Mouse (Mus musculus): Measurements from ENCODE around the gene Slc2a1. TPM values are rescaled to one million over a fixed set of nuclear protein-coding genes. Genes with fewer than 3 reads are reported as not detected.

Slc2a1 gene
- total RNA-seq, 2 experiments from 2014 or later, result 89.7 to 110 TPM

DNA sequence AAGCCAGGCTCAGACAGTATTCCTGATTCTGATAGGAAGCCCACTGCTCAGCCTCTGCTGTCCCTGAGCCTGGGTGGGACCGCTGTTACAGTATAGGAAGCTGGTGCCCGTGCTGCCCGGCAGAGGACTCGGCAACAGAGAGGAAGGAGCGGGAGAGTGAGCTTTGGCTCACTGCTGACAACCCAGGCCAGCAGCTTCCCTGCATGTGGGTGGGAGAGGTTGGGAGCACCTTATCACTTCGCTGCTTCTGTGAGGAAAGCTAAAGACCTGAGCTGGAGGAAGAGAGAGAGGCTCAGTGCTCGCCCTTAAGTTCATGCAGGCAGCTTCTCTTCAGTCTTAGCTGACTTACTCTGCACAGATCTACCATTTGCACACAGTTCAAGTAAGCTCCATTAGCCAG lies 20.0 kb downstream of the Slc2a1 start:
- DNase-seq (ENCODE audit: low spot score in 2 of 2), result no peak

GRCm38 (mm10) chr4:119129096-119129495 lies 20.6 kb downstream of the Slc2a1 start:
- no peak for DNase-seq (ENCODE audit: low spot score in 2 of 2)

GRCm38 (mm10) chr4:119131189-119131910 lies 22.8 kb downstream of the Slc2a1 start:
- no peak for DNase-seq (ENCODE audit: low spot score in 2 of 2)

DNA sequence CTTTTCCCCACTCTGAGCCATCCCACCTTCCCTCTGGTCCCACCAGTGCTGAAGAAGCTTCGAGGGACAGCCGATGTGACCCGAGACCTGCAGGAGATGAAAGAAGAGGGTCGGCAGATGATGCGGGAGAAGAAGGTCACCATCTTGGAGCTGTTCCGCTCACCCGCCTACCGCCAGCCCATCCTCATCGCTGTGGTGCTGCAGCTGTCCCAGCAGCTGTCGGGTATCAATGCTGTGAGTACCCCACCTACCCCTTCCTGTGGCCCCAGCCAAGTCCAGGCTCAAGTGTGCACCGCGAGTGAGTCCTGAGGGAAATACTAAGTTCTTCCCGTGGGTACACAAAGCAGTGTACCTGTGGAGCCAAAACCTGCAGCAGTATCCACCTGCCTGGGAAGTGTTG lies 24.8 kb downstream of the Slc2a1 start:
- DNase-seq (ENCODE audit: low spot score in 2 of 2), result no peak

DNA sequence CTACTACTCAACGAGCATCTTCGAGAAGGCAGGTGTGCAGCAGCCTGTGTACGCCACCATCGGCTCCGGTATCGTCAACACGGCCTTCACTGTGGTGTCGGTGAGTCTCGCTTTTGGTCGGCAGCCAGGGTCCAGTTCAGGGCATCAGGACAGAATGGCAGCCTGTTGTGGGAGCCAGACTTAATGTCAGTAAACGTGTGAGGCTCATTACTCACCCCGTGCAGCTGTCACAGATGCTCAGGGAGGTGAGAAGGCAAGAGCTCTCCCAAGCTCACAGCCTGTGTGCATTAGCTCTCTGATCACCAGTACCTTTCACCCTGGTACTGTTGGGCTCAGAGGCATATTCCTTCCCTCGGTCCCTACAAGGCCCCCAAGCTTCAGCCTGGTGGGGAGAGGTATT lies 25.3 kb downstream of the Slc2a1 start:
- no peak for DNase-seq (ENCODE audit: low spot score in 2 of 2)

DNA sequence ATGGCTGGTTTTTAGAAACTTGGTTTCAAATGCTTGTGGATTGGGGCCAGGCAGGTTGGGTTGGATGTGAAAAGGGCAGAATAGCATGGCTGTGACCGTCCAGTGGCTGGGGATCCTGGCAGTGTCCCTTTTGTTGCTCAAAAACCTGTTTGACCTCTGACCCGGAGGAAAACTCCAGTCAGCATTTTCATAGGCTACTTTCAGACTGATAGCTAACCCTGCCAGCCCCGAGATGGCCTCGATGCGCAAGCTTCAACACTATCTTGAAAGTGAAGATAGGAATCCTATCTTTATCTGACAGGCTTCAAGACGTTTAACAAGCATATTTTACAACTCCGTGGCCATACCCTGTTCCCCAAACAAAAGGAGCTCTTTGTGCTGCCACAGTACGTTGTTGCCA lies 28.8 kb downstream of the Slc2a1 start:
- DNase-seq (ENCODE audit: low spot score in 2 of 2), result no peak

DNA sequence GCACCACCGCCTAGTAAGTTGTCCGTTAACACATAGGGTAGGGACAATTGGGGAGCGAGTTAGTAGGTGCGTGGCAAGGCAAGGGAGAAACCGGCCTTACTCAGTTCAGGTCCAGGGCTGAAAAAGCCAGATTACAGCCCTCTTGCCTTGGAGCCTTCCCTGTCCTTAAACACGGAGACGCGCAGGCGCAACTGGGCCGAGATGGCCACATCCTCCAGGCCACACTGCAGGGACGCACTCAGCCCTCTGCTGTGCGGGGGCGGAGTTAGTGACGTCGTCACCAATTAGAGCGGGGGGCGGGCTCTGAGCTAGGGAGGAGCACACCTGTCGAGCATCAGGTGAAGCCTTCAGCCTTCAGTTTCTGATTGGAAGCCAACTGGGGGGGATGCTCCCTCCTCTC lies 29.7 kb downstream of the Slc2a1 start:
- DNase-seq (ENCODE audit: low spot score in 2 of 2), result peak; percentile 33 to 42

DNA sequence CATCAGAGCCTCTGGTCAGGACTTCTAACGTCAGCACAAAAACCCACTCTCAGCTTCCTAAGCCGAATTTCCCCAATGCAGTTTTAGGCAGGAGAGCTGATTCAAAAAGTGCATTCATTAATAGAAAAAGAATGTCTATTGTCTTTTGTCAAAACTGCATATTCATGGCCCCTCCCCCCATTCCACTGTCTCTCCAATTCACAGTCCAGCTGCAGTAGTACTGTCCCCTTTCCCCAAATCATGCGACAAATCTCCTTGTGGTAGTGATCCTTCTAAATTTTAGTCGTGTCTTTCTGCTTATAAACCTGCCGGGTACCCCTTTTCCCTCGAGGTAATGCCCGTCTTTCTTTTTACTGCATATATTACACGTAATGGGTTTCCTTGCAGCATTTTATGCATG lies 30.3 kb downstream of the Slc2a1 start:
- DNase-seq (ENCODE audit: low spot score in 2 of 2), result no peak

- DNase-seq (ENCODE audit: low spot score in 2 of 2), result no peak
Measured at GRCm38 (mm10) chr4:119140126-119140525, 31.6 kb downstream of the Slc2a1 start.

DNA sequence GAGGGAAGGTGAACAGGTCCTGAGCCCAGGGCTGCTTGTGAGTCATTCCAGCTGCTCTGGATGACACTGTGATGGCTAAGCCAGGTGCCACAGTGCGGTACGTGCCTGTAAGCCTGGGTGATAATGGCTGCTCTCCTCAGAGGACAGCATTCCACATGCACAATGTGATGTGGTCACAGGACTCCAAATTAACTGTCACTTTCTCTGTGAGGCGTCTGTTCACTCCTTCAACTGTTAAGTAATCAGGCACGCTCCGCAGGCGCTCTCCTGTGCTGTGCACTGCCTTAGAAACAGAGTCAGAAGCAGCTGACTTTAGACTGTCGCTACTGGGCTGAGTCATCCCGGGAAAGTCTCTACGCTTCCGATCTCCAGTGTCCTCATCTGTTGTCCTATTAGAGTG lies 32.7 kb downstream of the Slc2a1 start:
- no peak for DNase-seq (ENCODE audit: low spot score in 2 of 2)

DNA sequence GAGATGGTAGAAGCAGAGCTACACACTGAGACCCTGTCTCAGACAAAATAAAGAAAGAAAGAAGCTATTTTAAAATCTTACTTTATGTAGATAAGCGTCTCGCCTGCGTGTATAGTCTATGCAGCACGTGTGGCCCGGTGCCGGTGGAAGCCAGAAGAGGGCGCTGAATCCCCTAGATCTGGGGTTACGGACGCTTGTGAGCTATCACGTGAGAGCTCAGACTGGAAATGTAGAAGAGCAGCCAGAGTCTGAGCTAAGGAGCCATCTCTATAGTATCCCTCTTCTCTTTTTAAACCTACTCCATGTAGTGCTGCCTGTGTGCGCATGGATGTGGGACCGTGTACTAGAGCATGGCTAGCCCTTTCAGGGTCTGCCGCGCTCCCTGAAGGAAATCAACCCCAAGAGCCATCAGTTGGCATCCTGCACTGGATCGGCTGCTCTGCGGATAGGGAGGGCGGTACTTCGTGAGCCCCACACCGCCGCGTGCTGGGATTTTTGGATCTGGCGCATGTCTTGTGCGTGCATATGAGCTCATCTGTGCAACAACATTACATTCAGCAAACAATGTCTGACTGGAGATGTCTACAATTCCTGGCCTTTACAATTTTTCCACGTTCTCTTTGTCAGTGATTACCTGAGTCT lies 33.8 kb downstream of the Slc2a1 start:
- DNase-seq (ENCODE audit: low spot score in 2 of 2), result peak in 1 of 2 experiments; percentile 45

DNA sequence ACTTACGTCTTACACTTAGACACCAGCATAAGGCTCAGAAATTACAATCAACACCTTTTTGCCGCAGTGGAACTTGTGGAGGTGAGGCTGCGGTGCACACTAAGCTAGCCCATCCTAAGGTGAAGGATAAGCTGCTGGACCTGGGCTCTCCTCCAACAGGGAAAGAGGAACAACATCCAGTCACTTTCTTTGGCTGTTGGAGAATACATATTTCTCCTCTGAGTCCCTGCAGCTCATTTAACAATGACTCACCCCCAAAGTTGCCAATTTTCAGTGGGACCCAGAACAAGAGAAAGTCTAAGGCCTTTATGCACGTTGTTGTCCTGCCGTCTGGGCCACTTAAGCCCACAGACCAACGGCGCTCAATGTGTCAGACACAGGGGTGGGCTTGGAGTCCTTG lies 38.3 kb downstream of the Slc2a1 start:
- DNase-seq (ENCODE audit: low spot score in 2 of 2), result no peak

DNA sequence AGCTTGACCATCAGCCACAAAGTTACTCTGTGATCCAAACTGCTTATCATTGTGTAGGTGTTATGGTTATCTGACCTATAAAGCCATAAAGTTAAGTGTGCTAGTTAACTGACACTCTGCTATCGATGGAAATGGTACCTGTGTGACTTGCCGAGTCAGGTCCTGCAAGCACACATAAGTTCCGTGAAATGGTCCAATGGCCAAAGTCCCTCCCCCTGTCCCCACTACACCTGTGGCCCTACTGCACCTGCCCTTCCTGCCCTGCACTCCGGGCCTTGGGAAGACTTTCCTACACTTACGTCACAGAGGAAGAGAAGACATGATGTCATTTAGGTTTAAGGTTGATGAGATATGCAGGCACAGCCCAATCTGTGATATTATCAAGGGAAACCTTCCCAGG lies 38.8 kb downstream of the Slc2a1 start:
- no peak for DNase-seq (ENCODE audit: low spot score in 2 of 2)

- no peak for DNase-seq (ENCODE audit: low spot score in 2 of 2)
Measured at GRCm38 (mm10) chr4:119148741-119149140, 40.2 kb downstream of the Slc2a1 start.

GRCm38 (mm10) chr4:119157186-119157585 lies 48.7 kb downstream of the Slc2a1 start:
- peak in 1 of 2 experiments; percentile 64 for DNase-seq (ENCODE audit: low spot score in 2 of 2)

GRCm38 (mm10) chr4:119157891-119158290 lies 49.4 kb downstream of the Slc2a1 start:
- DNase-seq (ENCODE audit: low spot score in 2 of 2), result no peak

- DNase-seq (ENCODE audit: low spot score in 2 of 2), result no peak
Measured at GRCm38 (mm10) chr4:119161358-119161757, 52.8 kb downstream of the Slc2a1 start.

GRCm38 (mm10) chr4:119162990-119163389 lies 54.5 kb downstream of the Slc2a1 start:
- DNase-seq (ENCODE audit: low spot score in 2 of 2), result no peak

GRCm38 (mm10) chr4:119165916-119166315 lies 57.4 kb downstream of the Slc2a1 start:
- no peak for DNase-seq (ENCODE audit: low spot score in 2 of 2)

DNA sequence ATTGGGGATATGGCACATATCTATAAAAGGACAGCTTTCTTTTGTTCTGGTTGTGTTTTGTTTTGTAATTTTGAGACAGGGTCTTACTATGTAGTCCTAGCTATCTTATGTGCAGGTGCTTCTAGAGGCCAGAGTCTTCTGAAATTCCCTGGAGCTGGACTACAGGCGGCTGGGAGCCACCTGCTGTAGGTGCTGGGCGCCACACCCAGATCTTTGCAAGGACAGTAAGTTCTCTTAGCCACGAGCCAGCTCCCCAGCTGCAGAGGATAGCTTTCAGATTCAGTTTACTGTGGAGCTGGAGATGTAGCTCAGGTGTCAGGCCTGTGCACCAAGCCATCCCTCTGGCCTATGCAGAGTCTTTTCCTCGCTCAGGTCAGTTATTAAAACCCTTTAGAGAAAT lies 58.6 kb downstream of the Slc2a1 start:
- no peak for DNase-seq (ENCODE audit: low spot score in 2 of 2)

DNA sequence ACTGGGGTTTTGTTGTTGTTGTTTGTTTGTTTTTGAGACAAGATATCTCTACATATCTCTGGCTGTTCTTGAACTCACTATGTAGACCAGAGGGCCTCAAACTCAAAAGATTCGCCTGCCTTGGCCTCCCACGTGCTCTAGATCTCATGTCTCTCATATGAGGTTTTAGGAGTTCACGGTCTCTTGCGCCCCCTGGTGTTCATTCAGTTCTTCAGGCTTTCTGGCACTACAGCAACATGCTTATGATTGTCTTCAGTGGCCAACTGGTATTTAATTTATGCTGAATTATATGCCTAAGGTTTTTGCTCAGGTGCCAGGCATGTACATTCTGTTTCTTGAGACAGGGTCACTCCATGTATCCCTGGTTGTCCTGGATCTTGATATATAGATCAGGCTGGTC lies 59.2 kb downstream of the Slc2a1 start:
- peak; percentile 79 to 90 for DNase-seq (ENCODE audit: low spot score in 2 of 2)

GRCm38 (mm10) chr4:119172919-119173650 lies 64.6 kb downstream of the Slc2a1 start:
- DNase-seq (ENCODE audit: low spot score in 2 of 2), result no peak
